Mouse (Mus musculus) stomach, postnatal 0 days (tissue): ENCODE results near the gene Ncoa4.

Experiments
- CTCF ChIP-seq: IDR thresholded peaks from 2 replicates; pipeline ENCODE4 v1.5.1; 2016; ENCODE audit warnings: antibody characterized with exemption, low read depth, mild to moderate bottlenecking, moderate library complexity
- EP300 ChIP-seq: optimal IDR thresholded peaks from 2 replicates; pipeline ENCODE3; 2016; ENCODE audit warnings: antibody characterized with exemption

DNA sequence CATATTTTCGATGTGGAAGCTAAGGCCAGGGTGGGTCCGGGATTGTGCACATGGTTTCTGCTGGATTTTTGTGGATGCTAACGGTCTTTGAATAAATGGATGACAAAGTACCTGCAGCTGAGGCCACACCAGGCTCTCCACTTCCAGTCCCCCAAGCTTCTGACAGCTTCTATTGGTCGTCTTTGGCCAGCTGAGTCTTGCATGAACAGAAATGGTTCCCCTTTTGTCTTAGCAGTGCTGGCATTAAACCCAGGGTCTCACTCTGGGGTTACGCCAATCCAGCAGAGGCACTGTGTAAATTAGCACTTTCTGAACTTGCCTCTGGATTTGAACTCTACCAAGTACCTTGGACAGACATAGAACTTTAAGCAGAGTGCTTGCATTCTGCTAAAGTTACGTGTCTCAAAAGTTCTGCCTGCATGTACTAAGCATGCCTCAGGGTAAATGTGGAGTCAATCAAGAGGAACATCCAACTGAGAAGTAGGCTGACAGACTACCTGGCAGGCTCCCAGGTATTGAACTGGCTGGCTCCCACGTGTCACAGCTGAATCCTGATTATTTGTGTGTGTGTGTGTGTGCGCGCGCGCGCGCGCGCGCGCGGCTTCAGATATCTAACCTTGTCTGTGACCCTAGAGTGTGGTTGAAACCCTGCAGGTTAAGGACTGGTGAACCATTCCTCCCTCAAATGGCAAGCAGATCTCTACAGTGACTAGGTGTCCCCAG lies 7.3 kb upstream of the Ncoa4 start:
- TF ChIP-seq CTCF = no peak
- no peak for TF ChIP-seq EP300
